Mouse (Mus musculus) cerebellum, adult 18-20 months (tissue): ENCODE measurements at regions not wholly inside any gene's neighbourhood (a gene's known extent, or its start where the extent isn't known, plus 50 kb on each side); places are given as distances from the start of the nearest gene placed in this dataset.
"Not testable (repeated sequence)": the region's sequence is repeated elsewhere in the genome, so short reads cannot be mapped to it uniquely, and the experiment has no call there.

Source experiments
- DNase-seq, 2 experiments: peaks; one replicate each; pipeline ENCODE4 v3.0.0; 2021

- DNase-seq = no peak
Observed at GRCm38 (mm10) chr1:140018756-140019155, 160.3 kb upstream of the Cfhr2 start.

GRCm38 (mm10) chr1:139986036-139986435 is 127.5 kb upstream of the Cfhr2 start:
- peak in 1 of 2 experiments; percentile 8 for DNase-seq

GRCm38 (mm10) chr1:139951821-139952220 is 93.3 kb upstream of the Cfhr2 start:
- no peak for DNase-seq

- DNase-seq = not testable (repeated sequence)
Observed at GRCm38 (mm10) chr1:139929321-139929720, 70.8 kb upstream of the Cfhr2 start.
